Mouse (Mus musculus) spleen, adult 2 months (tissue): Measurements from ENCODE around the gene Osbp.

Experiments used
- CTCF ChIP-seq: fragments of 200-500 bp; IDR thresholded peaks from 2 replicates; pipeline ENCODE4 v1.5.1; 2011; ENCODE audit warnings: mild to moderate bottlenecking, inconsistent platforms; ENCODE audit not compliant: insufficient read depth, insufficient read length, insufficient replicate concordance; ENCODE audit errors: extremely low read depth
- POLR2A ChIP-seq: fragments of 200-500 bp; IDR thresholded peaks from 2 replicates; pipeline ENCODE4 v1.6.1; 2011; ENCODE audit warnings: low read depth, low read length, inconsistent platforms

DNA sequence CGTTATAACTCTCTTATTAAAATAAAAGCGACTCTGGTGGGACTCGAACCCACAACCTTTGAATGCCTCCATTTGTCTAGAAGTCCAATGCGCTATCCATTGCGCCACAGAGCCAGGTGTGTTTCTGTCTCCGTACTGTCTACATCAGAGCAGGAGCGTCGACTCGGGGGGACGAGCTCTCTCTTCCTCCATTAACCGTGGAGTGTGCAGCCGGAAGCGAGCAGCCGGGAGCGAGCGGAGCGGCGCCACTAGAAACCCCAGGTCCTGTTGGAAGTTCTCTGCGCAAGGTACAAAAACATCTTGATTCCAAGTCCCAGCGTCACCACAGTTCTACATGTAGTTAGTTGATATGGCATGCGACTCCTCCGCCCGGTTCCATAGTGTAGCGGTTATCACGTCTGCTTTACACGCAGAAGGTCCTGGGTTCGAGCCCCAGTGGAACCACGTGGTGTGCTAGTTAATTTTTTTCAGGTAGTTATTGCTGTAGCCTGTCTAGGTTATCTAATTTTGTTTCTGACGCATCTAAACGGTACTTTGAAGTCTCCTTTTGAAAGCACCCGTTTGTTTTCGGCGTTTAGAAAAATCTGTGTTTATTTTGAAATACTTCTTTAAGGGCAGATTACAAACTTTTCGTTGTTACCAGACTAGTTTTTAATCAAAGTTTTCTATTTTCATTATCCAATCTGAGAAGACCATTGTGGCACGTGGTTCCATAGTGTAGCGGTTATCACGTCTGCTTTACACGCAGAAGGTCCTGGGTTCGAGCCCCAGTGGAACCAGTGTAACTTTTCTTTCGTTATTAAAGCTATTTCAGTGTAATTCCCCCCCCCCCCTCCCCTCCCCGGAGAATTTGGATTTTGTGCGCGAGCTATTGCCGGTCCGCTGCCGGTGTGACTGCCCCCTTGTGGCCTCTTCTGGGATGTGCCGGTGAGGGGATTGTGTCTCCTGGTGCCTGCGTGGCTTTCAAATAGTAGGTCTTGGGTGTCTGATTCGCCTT lies 46.1 kb downstream of the Osbp start:
- TF ChIP-seq POLR2A (no peak), CTCF (peak; percentile 82)
